Mouse (Mus musculus) hindbrain, embryonic 10.5 days (tissue): ENCODE measurements at regions not wholly inside any gene's neighbourhood (a gene's known extent, or its start where the extent isn't known, plus 50 kb on each side); places are given as distances from the start of the nearest gene placed in this dataset.

Experiments used
- DNase-seq: peaks from one replicate; pipeline ENCODE4 v3.0.0-alpha.2; 2017; ENCODE audit warnings: low spot score
- H3K27ac ChIP-seq: fragments of 300-500 bp; sonication (generic); 2 replicates; pipeline ENCODE4 v1.5.1; 2016; ENCODE audit warnings: mild to moderate bottlenecking, moderate library complexity
- H3K27me3 ChIP-seq: fragments of 300-500 bp; sonication (generic); 2 replicates; pipeline ENCODE4 v1.6.1; 2016; ENCODE audit warnings: mild to moderate bottlenecking; ENCODE audit not compliant: poor library complexity, insufficient read depth, severe bottlenecking
- H3K36me3 ChIP-seq: fragments of 300-500 bp; sonication (generic); 2 replicates; pipeline ENCODE4 v1.6.1; 2016; ENCODE audit warnings: mild to moderate bottlenecking, moderate library complexity
- H3K4me1 ChIP-seq: fragments of 300-500 bp; sonication (generic); replicated peaks from 2 replicates; pipeline ENCODE4 v1.6.1; 2016; ENCODE audit warnings: mild to moderate bottlenecking
- H3K4me3 ChIP-seq: fragments of 300-500 bp; sonication (generic); 2 replicates; pipeline ENCODE4 v1.5.1; 2016; ENCODE audit warnings: mild to moderate bottlenecking, moderate library complexity
- H3K9me3 ChIP-seq: fragments of 300-500 bp; sonication (generic); 2 replicates; pipeline ENCODE4 v1.6.1; 2016; ENCODE audit warnings: mild to moderate bottlenecking, moderate library complexity
- WGBS: fragments of 180-500 bp; shearing (Covaris S2); methylation state at CpG from one replicate; pipeline ENCODE4 v1.1.7; 2016; 5-methylcytosine and 5-hydroxymethylcytosine counted together

GRCm38 (mm10) chr15:88042821-88043220 lies 498.7 kb downstream of the Fam19a5 start:
- H3K4me3 ChIP-seq = no peak overlapping the region
- H3K27ac ChIP-seq = no peak overlapping the region

GRCm38 (mm10) chr15:88058071-88058470 lies 514.0 kb downstream of the Fam19a5 start:
- Histone ChIP-seq H3K27ac (no peak overlapping the region), H3K4me1 (no peaks in the 10 kb centered on the region), H3K27me3 (no peaks in the 10 kb centered on the region), H3K9me3 (no peaks in the 10 kb centered on the region), H3K36me3 (no peaks in the 10 kb centered on the region), H3K4me3 (no peak overlapping the region)
- no peak for DNase-seq
- WGBS = 74% methylated on average over 4 of the region's 4 CpGs

More at GRCm38 (mm10) chr15:88042821-88043220, 498.7 kb downstream of the Fam19a5 start:
- DNase-seq = no peak
- Histone ChIP-seq H3K9me3 (no peaks in the 10 kb centered on the region), H3K36me3 (no peaks in the 10 kb centered on the region), H3K4me1 (no peaks in the 10 kb centered on the region; the same call in 1 of the 2 replicates), H3K27me3 (0 out of 2 replicates have a peak, but pooled peaks cover 3% of the 10 kb centered on the region)
- WGBS = 89% methylated on average over 2 of the region's 2 CpGs

GRCm38 (mm10) chr15:88060935-88061334 lies 516.8 kb downstream of the Fam19a5 start:
- H3K4me3 ChIP-seq = no peak overlapping the region
- H3K9me3 ChIP-seq = no peaks in the 10 kb centered on the region
- no peaks in the 10 kb centered on the region for H3K4me1 ChIP-seq
- H3K27me3 ChIP-seq = no peaks in the 10 kb centered on the region
- H3K36me3 ChIP-seq = no peaks in the 10 kb centered on the region
- WGBS = 90% methylated on average over 4 of the region's 4 CpGs
- no peak for DNase-seq
- no peak overlapping the region for H3K27ac ChIP-seq

GRCm38 (mm10) chr15:88063041-88063440 lies 518.9 kb downstream of the Fam19a5 start:
- no peaks in the 10 kb centered on the region for H3K27me3 ChIP-seq
- no peaks in the 10 kb centered on the region for H3K36me3 ChIP-seq
- H3K4me1 ChIP-seq = no peaks in the 10 kb centered on the region
- H3K27ac ChIP-seq = no peak overlapping the region
- H3K4me3 ChIP-seq = no peak overlapping the region
- DNase-seq = no peak
- H3K9me3 ChIP-seq = no peaks in the 10 kb centered on the region
- 79% methylated on average over 5 of the region's 5 CpGs for WGBS

GRCm38 (mm10) chr15:88068476-88068875 lies 524.4 kb downstream of the Fam19a5 start:
- H3K36me3 ChIP-seq = no peaks in the 10 kb centered on the region
- DNase-seq = no peak
- peaks cover 12% of the 10 kb centered on the region; the same call in 1 of the 2 replicates for H3K4me1 ChIP-seq
- 75% methylated on average over 3 of the region's 3 CpGs for WGBS
- no peaks in the 10 kb centered on the region for H3K9me3 ChIP-seq
- no peak overlapping the region for H3K27ac ChIP-seq
- H3K27me3 ChIP-seq = no peaks in the 10 kb centered on the region
- H3K4me3 ChIP-seq = no peak overlapping the region

GRCm38 (mm10) chr15:88072676-88073075 lies 527.4 kb upstream of the Zdhhc25 start:
- no peak overlapping the region for H3K4me3 ChIP-seq
- DNase-seq = no peak
- H3K27ac ChIP-seq = no peak overlapping the region
- no peaks in the 10 kb centered on the region for H3K27me3 ChIP-seq
- peaks cover 12% of the 10 kb centered on the region; the same call in 1 of the 2 replicates for H3K4me1 ChIP-seq
- no peaks in the 10 kb centered on the region for H3K9me3 ChIP-seq
- H3K36me3 ChIP-seq = no peaks in the 10 kb centered on the region
- 37% methylated on average over 1 of the region's 1 CpGs for WGBS

- Histone ChIP-seq H3K9me3 (no peaks in the 10 kb centered on the region), H3K36me3 (no peaks in the 10 kb centered on the region), H3K27me3 (no peaks in the 10 kb centered on the region), H3K4me3 (no peak overlapping the region), H3K4me1 (peaks cover 38% of the 10 kb centered on the region), H3K27ac (no peak overlapping the region; the same call in 1 of the 2 replicates)
- WGBS = 64% methylated on average over 5 of the region's 5 CpGs
- no peak for DNase-seq
Measured at GRCm38 (mm10) chr15:88083911-88084310, 516.2 kb upstream of the Zdhhc25 start.

- Histone ChIP-seq H3K4me3 (no peak overlapping the region), H3K27ac (no peak overlapping the region), H3K27me3 (no peaks in the 10 kb centered on the region), H3K9me3 (no peaks in the 10 kb centered on the region), H3K36me3 (no peaks in the 10 kb centered on the region), H3K4me1 (peaks cover 43% of the 10 kb centered on the region)
- DNase-seq = no peak
- WGBS = 80% methylated on average over 3 of the region's 3 CpGs
Measured at GRCm38 (mm10) chr15:88085631-88086030, 514.5 kb upstream of the Zdhhc25 start.

GRCm38 (mm10) chr15:88089486-88089885 lies 510.6 kb upstream of the Zdhhc25 start:
- WGBS = 49% methylated on average over 4 of the region's 4 CpGs

GRCm38 (mm10) chr15:88091390-88091789 lies 508.7 kb upstream of the Zdhhc25 start:
- Histone ChIP-seq H3K4me1 (0 out of 2 replicates have a peak, but pooled peaks cover 5% of the 10 kb centered on the region), H3K36me3 (no peaks in the 10 kb centered on the region), H3K9me3 (peaks cover 11% of the 10 kb centered on the region), H3K27me3 (no peaks in the 10 kb centered on the region), H3K4me3 (no peak overlapping the region), H3K27ac (no peak overlapping the region)
- DNase-seq = no peak
- WGBS = 90% methylated on average over 5 of the region's 5 CpGs

More at GRCm38 (mm10) chr15:88089486-88089885, 510.6 kb upstream of the Zdhhc25 start:
- Histone ChIP-seq H3K9me3 (peaks cover 11% of the 10 kb centered on the region), H3K4me1 (peaks cover 16% of the 10 kb centered on the region), H3K36me3 (no peaks in the 10 kb centered on the region), H3K4me3 (no peak overlapping the region), H3K27ac (no peak overlapping the region), H3K27me3 (no peaks in the 10 kb centered on the region)
- no peak for DNase-seq

- no peaks in the 10 kb centered on the region for H3K36me3 ChIP-seq
- peak; percentile 14 for DNase-seq
- H3K9me3 ChIP-seq = no peaks in the 10 kb centered on the region
- H3K27me3 ChIP-seq = no peaks in the 10 kb centered on the region
- no peak overlapping the region for H3K27ac ChIP-seq
- WGBS = 56% methylated on average over 5 of the region's 5 CpGs
- H3K4me3 ChIP-seq = no peak overlapping the region
- no peaks in the 10 kb centered on the region for H3K4me1 ChIP-seq
Measured at GRCm38 (mm10) chr15:88120376-88120775, 479.7 kb upstream of the Zdhhc25 start.

- Histone ChIP-seq H3K9me3 (no peaks in the 10 kb centered on the region), H3K27ac (no peak overlapping the region), H3K36me3 (no peaks in the 10 kb centered on the region), H3K4me1 (no peaks in the 10 kb centered on the region), H3K27me3 (no peaks in the 10 kb centered on the region), H3K4me3 (no peak overlapping the region)
- 88% methylated on average over 24 of the region's 24 CpGs for WGBS
- DNase-seq = no peak
Measured at GRCm38 (mm10) chr15:88123907-88124523, 476.1 kb upstream of the Zdhhc25 start.

GRCm38 (mm10) chr15:88146118-88146517 lies 454.0 kb upstream of the Zdhhc25 start:
- no peaks in the 10 kb centered on the region for H3K9me3 ChIP-seq
- no peaks in the 10 kb centered on the region; the same call in 1 of the 2 replicates for H3K27me3 ChIP-seq
- no peak overlapping the region for H3K27ac ChIP-seq
- DNase-seq = peak; percentile 62
- 48% methylated on average over 7 of the region's 7 CpGs for WGBS
- H3K4me1 ChIP-seq = peaks cover 10% of the 10 kb centered on the region; the same call in 1 of the 2 replicates
- no peaks in the 10 kb centered on the region for H3K36me3 ChIP-seq
- H3K4me3 ChIP-seq = no peak overlapping the region
